15 mouse cellular contexts compared by ENCODE assay signal in the genomic region with DNA sequence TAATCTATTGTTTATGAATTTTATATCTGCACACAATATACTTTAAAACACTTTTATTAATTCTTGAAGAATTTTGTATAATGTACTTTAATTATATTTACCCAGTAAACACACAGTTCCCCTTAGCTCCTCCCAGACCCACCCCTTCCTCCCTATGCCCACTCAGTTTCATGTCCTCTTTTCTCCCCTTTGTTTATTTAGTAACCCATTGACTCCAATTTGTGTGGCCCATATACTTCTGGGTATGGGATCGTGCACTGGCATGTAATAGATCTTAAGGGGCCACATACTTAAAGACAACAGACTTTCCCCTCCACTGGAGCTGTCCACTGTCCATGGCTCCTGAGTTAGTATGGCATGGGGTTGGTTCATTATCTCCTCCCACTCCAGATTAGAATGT.
"Had no signal": no experiment of that assay in that cellular context is flagged by ENCODE, and none has a peak within 500 bp of the region (broad histone marks: within the 10 kb centered on the region; RNA-seq: fewer than 3 reads in every experiment).

No protein-coding gene starts in this region.

- H3K4me3 ChIP-seq: liver, embryonic 12.5 days; midbrain, embryonic 12.5 days; myocyte had no signal

- H3K4me2 ChIP-seq: liver, embryonic 12.5 days; midbrain, embryonic 12.5 days had no signal

- H3K27me3 ChIP-seq: liver, embryonic 12.5 days; midbrain, embryonic 12.5 days had no signal

- H3K27ac ChIP-seq: liver, embryonic 12.5 days; midbrain, embryonic 12.5 days had no signal

- H3K9me3 ChIP-seq: liver, embryonic 12.5 days; midbrain, embryonic 12.5 days had no signal

- DNase-seq: kidney, adult 8-10 months; kidney, postnatal 10 days; layer of hippocampus, adult 9-11 months; layer of hippocampus, postnatal 36 days; liver, postnatal 0 days; retina, postnatal 1 day; right cerebral cortex, postnatal 4 days; spleen, adult 18-20 months; thymus, adult 18-20 months; thymus, postnatal 14 days had no signal

- H3K4me1 ChIP-seq: liver, embryonic 12.5 days; midbrain, embryonic 12.5 days had no signal

- ATAC-seq: inflammation-experienced regulatory T-cells, adult 6 months; intestine, postnatal 0 days; liver, embryonic 12.5 days; liver, postnatal 0 days had no signal

- H3K9ac ChIP-seq: liver, embryonic 12.5 days; liver, postnatal 0 days; midbrain, embryonic 12.5 days had no signal

- H3K36me3 ChIP-seq: liver, embryonic 12.5 days; midbrain, embryonic 12.5 days had no signal
